Comparison of ENCODE assay signal across 9 mouse cellular contexts in genomic region chr1:134092368-134092767, GRCm38 (mm10). TPM values are rescaled to one million over a fixed set of nuclear protein-coding genes. Genes with fewer than 3 reads are reported as not detected.
DNase-seq lines count a peak whose midpoint lies in the region; ATAC-seq and TF ChIP-seq lines count a peak whose summit lies in the region.
"Had no signal": no experiment of that assay in that cellular context is flagged by ENCODE, and none has a peak within 500 bp of the region (broad histone marks: within the 10 kb centered on the region; RNA-seq: fewer than 3 reads in every experiment).

No protein-coding gene starts in this region.

- no peak for ATAC-seq in embryonic facial prominence, embryonic 14.5 days (ENCODE audit: low read depth)
- ATAC-seq in intestine, embryonic 15.5 days: no peak; the same call in 1 of the 2 replicates
- ATAC-seq in neural tube, embryonic 12.5 days (ENCODE audit: low FRiP score, low read depth): no peak

- WGBS in embryonic facial prominence, embryonic 14.5 days: 38% methylated on average over 6 of the region's 6 CpGs
- WGBS in intestine, embryonic 15.5 days: 22% methylated on average over 6 of the region's 6 CpGs
- WGBS in neural tube, embryonic 12.5 days: 38% methylated on average over 6 of the region's 6 CpGs

- H3K9me3 ChIP-seq in embryonic facial prominence, embryonic 14.5 days (ENCODE audit: control insufficient read depth, low read length): no peaks in the 10 kb centered on the region
- no peaks in the 10 kb centered on the region for H3K9me3 ChIP-seq in intestine, embryonic 15.5 days
- H3K9me3 ChIP-seq in neural tube, embryonic 12.5 days: no peaks in the 10 kb centered on the region

- no peaks in the 10 kb centered on the region for H3K27me3 ChIP-seq in embryonic facial prominence, embryonic 14.5 days (replicated peaks; ENCODE audit: control insufficient read depth, insufficient read depth, low read length)
- no peaks in the 10 kb centered on the region for H3K27me3 ChIP-seq in intestine, embryonic 15.5 days (replicated peaks)
- H3K27me3 ChIP-seq in neural tube, embryonic 12.5 days (replicated peaks): no peaks in the 10 kb centered on the region

- peak overlapping the region; percentile 96 for H3K27ac ChIP-seq in left cerebral cortex, adult 2 months
- H3K27ac ChIP-seq in embryonic facial prominence, embryonic 14.5 days (replicated peaks; ENCODE audit: low read depth, low read length): peak overlapping the region; percentile 84
- H3K27ac ChIP-seq in intestine, embryonic 15.5 days: peak overlapping the region; percentile 90
- H3K27ac ChIP-seq in neural tube, embryonic 12.5 days: peak overlapping the region; percentile 66; the same call in 1 of the 2 replicates

- H3K4me3 ChIP-seq in left cerebral cortex, adult 2 months: peak overlapping the region; percentile 42
- H3K4me3 ChIP-seq in embryonic facial prominence, embryonic 14.5 days (ENCODE audit: low read depth, low read length): peak overlapping the region; percentile 38
- H3K4me3 ChIP-seq in intestine, embryonic 15.5 days (replicated peaks): peak overlapping the region; percentile 44
- peak overlapping the region; percentile 37 for H3K4me3 ChIP-seq in neural tube, embryonic 12.5 days

- H3K36me3 ChIP-seq in embryonic facial prominence, embryonic 14.5 days (ENCODE audit: control insufficient read depth, insufficient read depth, low read length): no peaks in the 10 kb centered on the region
- no peaks in the 10 kb centered on the region for H3K36me3 ChIP-seq in intestine, embryonic 15.5 days
- no peaks in the 10 kb centered on the region for H3K36me3 ChIP-seq in neural tube, embryonic 12.5 days

- DNase-seq in left cerebral cortex, adult 2 months (ENCODE audit: extremely low spot score in 1 of 2, low spot score in 2 of 2): no peak
- no peak for DNase-seq in left cerebral cortex, adult 11 months (ENCODE audit: low spot score)
- no peak for DNase-seq in embryonic facial prominence, embryonic 14.5 days (ENCODE audit: low spot score)
- DNase-seq in adrenal gland, adult (ENCODE audit: inconsistent age in 2 of 2, low spot score in 1 of 2): no peak
- DNase-seq in frontal cortex, postnatal 36 days (ENCODE audit: low spot score in 2 of 2): no peak
- DNase-seq in ovary, postnatal 10 days (ENCODE audit: low spot score): no peak

- peaks cover 44% of the 10 kb centered on the region for H3K4me1 ChIP-seq in embryonic facial prominence, embryonic 14.5 days (ENCODE audit: control insufficient read depth, insufficient read depth, low read length)
- H3K4me1 ChIP-seq in intestine, embryonic 15.5 days (replicated peaks): peaks cover 45% of the 10 kb centered on the region
- H3K4me1 ChIP-seq in neural tube, embryonic 12.5 days: peaks cover 53% of the 10 kb centered on the region

- H3K4me2 ChIP-seq in embryonic facial prominence, embryonic 14.5 days (ENCODE audit: low read depth, low read length): peak overlapping the region; percentile 74
- H3K4me2 ChIP-seq in intestine, embryonic 15.5 days (replicated peaks): peak overlapping the region; percentile 88
- peak overlapping the region; percentile 68 for H3K4me2 ChIP-seq in neural tube, embryonic 12.5 days (replicated peaks)

- intact Hi-C loops in left cerebral cortex, adult 2 months (cut with DNase I): no loop called here

- peak overlapping the region; percentile 58 for H3K9ac ChIP-seq in embryonic facial prominence, embryonic 14.5 days (ENCODE audit: low read depth, low read length)
- H3K9ac ChIP-seq in intestine, embryonic 15.5 days: peak overlapping the region; percentile 61; the same call in 1 of the 2 replicates
- H3K9ac ChIP-seq in neural tube, embryonic 12.5 days: peak overlapping the region; percentile 52

- TF ChIP-seq CTCF in left cerebral cortex, adult 2 months (IDR thresholded peaks at IDR 0.05): no peak

RNA-seq across cellular contexts. Expression of gene Btg2, which starts 13.4 kb away (rescaled TPM):
- total RNA-seq in left cerebral cortex, adult 2 months (2021): 10 to 100 TPM; 26.2 to 28.3 TPM
- polyA plus RNA-seq in embryonic facial prominence, embryonic 14.5 days (2014; fragmentation: Nextera tagmentation; extraction: Ambion mirVana): 37.9 and 41.3 TPM in 2 replicates
- 41.0 and 41.3 TPM in 2 replicates for polyA plus RNA-seq in intestine, embryonic 15.5 days (2015; fragmentation: Nextera tagmentation; extraction: Ambion mirVana)
- polyA plus RNA-seq in neural tube, embryonic 12.5 days (2016; fragmentation: Nextera tagmentation; extraction: Ambion mirVana): 114 and 120 TPM in 2 replicates

RNA-seq across cellular contexts. Expression of gene Chit1, which starts 18.7 kb away (rescaled TPM):
- not detected for total RNA-seq in left cerebral cortex, adult 2 months (2021)
- 0.18 and 0.43 TPM in 2 replicates for polyA plus RNA-seq in embryonic facial prominence, embryonic 14.5 days (2014; fragmentation: Nextera tagmentation; extraction: Ambion mirVana)
- polyA plus RNA-seq in intestine, embryonic 15.5 days (2015; fragmentation: Nextera tagmentation; extraction: Ambion mirVana): not detected in 2 replicates
- polyA plus RNA-seq in neural tube, embryonic 12.5 days (2016; fragmentation: Nextera tagmentation; extraction: Ambion mirVana): 0.15 and 0.38 TPM in 2 replicates
- total RNA-seq: gastrocnemius, postnatal 36 days had no signal

RNA-seq across cellular contexts. Expression of gene Fmod, which starts 55.3 kb away (rescaled TPM):
- total RNA-seq in left cerebral cortex, adult 2 months (2021): 10 to 100 TPM; 15.8 to 23.8 TPM
- 40.8 and 44.2 TPM in 2 replicates for polyA plus RNA-seq in embryonic facial prominence, embryonic 14.5 days (2014; fragmentation: Nextera tagmentation; extraction: Ambion mirVana)
- polyA plus RNA-seq in intestine, embryonic 15.5 days (2015; fragmentation: Nextera tagmentation; extraction: Ambion mirVana): 8.5 and 9.2 TPM in 2 replicates
- 16.8 and 20.5 TPM in 2 replicates for polyA plus RNA-seq in neural tube, embryonic 12.5 days (2016; fragmentation: Nextera tagmentation; extraction: Ambion mirVana)
